Mouse (Mus musculus): ENCODE results near the gene Usp43.

- TF ChIP-seq CTCF (IDR thresholded peaks at IDR 0.05; ENCODE audit: control insufficient read depth, insufficient read depth, insufficient replicate concordance, low read depth, low read length): no peak; the same call in 1 of the 2 replicates
- no peak for TF ChIP-seq POLR2A (IDR thresholded peaks at IDR 0.05; ENCODE audit: control insufficient read depth, low read depth, low read length)
These were observed 66.9 kb downstream of the Usp43 start for GRCm38 (mm10) chr11:67855035-67855434.
